Mouse (Mus musculus) gastrocnemius, adult 18-20 months (tissue): Measurements from ENCODE around the gene 1810013L24Rik. TPM values are rescaled to one million over a fixed set of nuclear protein-coding genes. Genes with fewer than 3 reads are reported as not detected.
A peak's percentile ranks its signal among the peaks of the same experiment; 100 is the strongest.

Experiments used
- DNase-seq: peaks from one replicate; pipeline ENCODE4 v3.0.0; 2021; ENCODE audit warnings: low spot score
- total RNA-seq, 2 experiments: library from RNA; stranded (reverse); gene quantifications; 2 replicates each; pipeline ENCODE4 v1.2.3; 2021

The 1810013L24Rik gene
- total RNA-seq, 2 experiments from 2014 or later: 78.1 to 92.4 TPM

- peak; percentile 49 for DNase-seq
Observed at GRCm38 (mm10) chr16:8831241-8831640, 1.3 kb downstream of the 1810013L24Rik start.

GRCm38 (mm10) chr16:8836876-8837275 lies 7.0 kb downstream of the 1810013L24Rik start:
- no peak for DNase-seq

- no peak for DNase-seq
Observed at GRCm38 (mm10) chr16:8837595-8837994, 7.7 kb downstream of the 1810013L24Rik start.

GRCm38 (mm10) chr16:8838921-8839320 lies 9.0 kb downstream of the 1810013L24Rik start:
- DNase-seq: no peak

GRCm38 (mm10) chr16:8840557-8840956 lies 10.7 kb downstream of the 1810013L24Rik start:
- no peak for DNase-seq

GRCm38 (mm10) chr16:8842962-8843361 lies 13.1 kb downstream of the 1810013L24Rik start:
- no peak for DNase-seq

GRCm38 (mm10) chr16:8843580-8844175 lies 13.8 kb downstream of the 1810013L24Rik start:
- no peak for DNase-seq

- no peak for DNase-seq
Observed at GRCm38 (mm10) chr16:8845986-8846385, 16.1 kb downstream of the 1810013L24Rik start.

GRCm38 (mm10) chr16:8848309-8849068 lies 18.6 kb downstream of the 1810013L24Rik start:
- no peak for DNase-seq

GRCm38 (mm10) chr16:8849929-8850328 lies 20.0 kb downstream of the 1810013L24Rik start:
- no peak for DNase-seq

- DNase-seq: no peak
Observed at GRCm38 (mm10) chr16:8855143-8855542, 25.2 kb downstream of the 1810013L24Rik start.

- DNase-seq: no peak
Observed at GRCm38 (mm10) chr16:8856820-8857219, 26.9 kb downstream of the 1810013L24Rik start.

GRCm38 (mm10) chr16:8862336-8862987 lies 32.6 kb downstream of the 1810013L24Rik start:
- DNase-seq: no peak

- DNase-seq: no peak
Observed at GRCm38 (mm10) chr16:8864223-8864631, 34.3 kb downstream of the 1810013L24Rik start.

- DNase-seq: no peak
Observed at GRCm38 (mm10) chr16:8867406-8867955, 37.6 kb downstream of the 1810013L24Rik start.

GRCm38 (mm10) chr16:8868506-8868905 lies 38.6 kb downstream of the 1810013L24Rik start:
- no peak for DNase-seq

- peak; percentile 76 for DNase-seq
Observed at GRCm38 (mm10) chr16:8869715-8870114, 39.8 kb downstream of the 1810013L24Rik start.

- no peak for DNase-seq
Observed at GRCm38 (mm10) chr16:8871376-8871775, 41.5 kb downstream of the 1810013L24Rik start.

GRCm38 (mm10) chr16:8872019-8872418 lies 42.1 kb downstream of the 1810013L24Rik start:
- DNase-seq: no peak

GRCm38 (mm10) chr16:8872486-8872885 lies 42.6 kb downstream of the 1810013L24Rik start:
- no peak for DNase-seq

- no peak for DNase-seq
Observed at GRCm38 (mm10) chr16:8880076-8880475, 50.2 kb downstream of the 1810013L24Rik start.

GRCm38 (mm10) chr16:8883674-8884241 lies 53.9 kb downstream of the 1810013L24Rik start:
- DNase-seq: peak; percentile 76
